Mouse (Mus musculus) limb, embryonic 10.5 days (tissue): ENCODE data around the gene Lmo7. TPM values are rescaled to one million over a fixed set of nuclear protein-coding genes. Genes with fewer than 3 reads are reported as not detected.

Experiments
- DNase-seq: peaks from one replicate; pipeline ENCODE4 v3.0.0-alpha.2; 2017; ENCODE audit warnings: low spot score
- H3K27ac ChIP-seq: fragments of 300-500 bp; sonication (generic); 2 replicates; pipeline ENCODE4 v1.5.1; 2016; ENCODE audit warnings: mild to moderate bottlenecking
- H3K27me3 ChIP-seq: fragments of 300-500 bp; sonication (generic); 2 replicates; pipeline ENCODE4 v1.6.1; 2016; ENCODE audit warnings: low read depth, mild to moderate bottlenecking; ENCODE audit not compliant: poor library complexity, severe bottlenecking
- H3K36me3 ChIP-seq: fragments of 300-500 bp; sonication (generic); 2 replicates; pipeline ENCODE4 v1.6.1; 2016; ENCODE audit warnings: mild to moderate bottlenecking, moderate library complexity
- H3K4me1 ChIP-seq: fragments of 300-500 bp; sonication (generic); 2 replicates; pipeline ENCODE4 v1.6.1; 2016
- H3K4me3 ChIP-seq: fragments of 300-500 bp; sonication (generic); 2 replicates; pipeline ENCODE4 v1.5.1; 2016; ENCODE audit warnings: mild to moderate bottlenecking, moderate library complexity
- H3K9me3 ChIP-seq: fragments of 300-500 bp; sonication (generic); replicated peaks from 2 replicates; pipeline ENCODE4 v1.6.1; 2016; ENCODE audit warnings: mild to moderate bottlenecking
- WGBS: fragments of 180-500 bp; shearing (Covaris S2); methylation state at CpG from one replicate; pipeline ENCODE4 v1.1.7; 2016; 5-methylcytosine and 5-hydroxymethylcytosine counted together
- polyA plus RNA-seq: library from polyadenylated mRNA; unstranded; fragments of >200 nt; fragmentation: Nextera tagmentation; extraction: Ambion mirVana; gene quantifications from 2 replicates; pipeline ENCODE4 v1.2.1, GENCODE M21; 2016

Gene Lmo7
- polyA plus RNA-seq, 1 experiment from 2014 or later: 4.8 TPM

DNA sequence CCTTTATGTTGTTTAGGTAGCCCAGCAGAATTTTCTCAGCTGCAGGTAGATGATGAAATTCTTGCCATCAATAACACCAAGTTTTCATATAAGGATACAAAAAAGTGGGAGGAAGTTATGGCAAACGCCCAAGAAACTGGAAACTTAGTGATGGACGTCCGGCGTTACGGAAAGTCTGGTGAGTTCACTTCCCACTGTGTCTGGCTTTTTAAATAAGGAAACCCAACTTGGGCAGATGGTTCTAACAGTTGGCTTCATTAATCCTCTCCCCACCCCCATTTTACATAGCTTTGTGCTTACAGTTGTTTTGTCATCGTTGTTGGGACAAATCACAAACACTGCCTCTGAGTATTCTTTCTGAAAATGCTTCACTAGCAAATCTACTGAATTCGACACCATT lies 182.2 kb downstream of the Lmo7 start:
- no peak for DNase-seq

DNA sequence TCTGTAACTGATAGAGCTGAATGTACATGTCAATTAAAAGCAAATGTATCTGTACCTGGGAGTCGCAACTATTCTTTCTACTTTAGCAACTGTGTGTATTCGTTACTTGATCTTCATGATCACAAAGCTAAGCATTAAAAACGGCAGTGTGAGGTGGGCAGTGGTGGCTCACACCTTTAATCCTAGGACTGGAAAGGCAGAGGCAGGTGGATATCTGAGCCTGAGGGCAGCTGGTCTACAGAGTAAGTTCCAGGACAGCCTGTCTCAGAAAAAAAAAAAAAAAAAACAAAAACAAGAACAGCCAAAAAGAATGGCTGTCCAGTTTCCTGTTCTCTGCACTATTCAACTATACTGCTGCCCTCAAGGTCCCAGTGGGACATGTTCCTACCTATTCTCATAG lies 182.6 kb downstream of the Lmo7 start:
- Histone ChIP-seq H3K36me3 (no peaks in the 10 kb centered on the region), H3K27ac (no peak overlapping the region), H3K9me3 (no peaks in the 10 kb centered on the region), H3K4me3 (no peak overlapping the region), H3K27me3 (no peaks in the 10 kb centered on the region), H3K4me1 (no peaks in the 10 kb centered on the region)
- WGBS: 88% methylated on average over 3 of the region's 3 CpGs
- no peak for DNase-seq

More for the DNA sequence above, 182.2 kb downstream of the Lmo7 start:
- Histone ChIP-seq H3K27me3 (no peaks in the 10 kb centered on the region), H3K4me1 (no peaks in the 10 kb centered on the region), H3K27ac (no peak overlapping the region), H3K36me3 (no peaks in the 10 kb centered on the region), H3K4me3 (no peak overlapping the region), H3K9me3 (no peaks in the 10 kb centered on the region)
- 90% methylated on average over 7 of the region's 7 CpGs for WGBS

DNA sequence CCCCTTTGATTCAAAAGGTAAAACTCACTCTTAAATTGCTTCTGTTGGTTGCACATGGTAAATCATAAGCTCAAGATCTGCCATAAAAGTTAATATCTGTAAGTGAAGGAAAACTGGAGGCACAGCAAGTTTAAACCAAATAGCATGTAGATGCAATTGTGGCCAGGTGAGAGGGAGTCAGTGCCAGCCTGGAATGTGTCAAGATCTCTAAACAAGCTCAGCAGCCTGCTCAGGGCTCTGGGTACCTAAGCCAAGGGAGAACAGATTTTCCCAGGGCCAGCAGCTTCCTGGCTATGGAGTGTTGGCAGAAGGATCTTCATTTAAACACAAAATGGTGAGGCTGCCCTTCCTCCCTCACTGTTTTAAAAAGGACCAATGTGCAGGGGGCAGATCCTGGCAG lies 184.6 kb downstream of the Lmo7 start:
- H3K27ac ChIP-seq: no peak overlapping the region
- no peak for DNase-seq
- no peaks in the 10 kb centered on the region for H3K27me3 ChIP-seq
- H3K9me3 ChIP-seq: no peaks in the 10 kb centered on the region
- no peak overlapping the region for H3K4me3 ChIP-seq
- H3K36me3 ChIP-seq: no peaks in the 10 kb centered on the region
- H3K4me1 ChIP-seq: no peaks in the 10 kb centered on the region

DNA sequence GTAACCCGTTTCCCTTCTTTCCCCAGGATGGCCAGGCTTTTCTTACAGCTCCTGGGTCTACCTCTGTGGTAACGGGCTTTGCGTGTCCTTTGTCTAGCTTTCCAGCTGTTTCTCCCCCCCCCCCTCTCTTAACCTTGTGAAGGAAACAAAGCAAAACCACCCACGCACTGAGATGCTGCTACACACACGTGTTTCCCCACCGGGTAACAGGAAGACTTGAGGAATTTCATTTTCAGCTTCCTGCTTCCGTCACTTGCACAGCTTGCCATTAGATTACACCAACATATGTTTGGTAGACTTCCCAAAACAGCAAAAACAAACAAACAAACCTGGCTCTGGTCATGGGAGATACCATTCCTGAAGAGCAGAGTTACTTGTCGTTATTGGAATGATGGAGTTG lies 186.1 kb downstream of the Lmo7 start:
- no peak overlapping the region for H3K4me3 ChIP-seq
- no peaks in the 10 kb centered on the region for H3K9me3 ChIP-seq
- WGBS: 89% methylated on average over 8 of the region's 8 CpGs
- no peak overlapping the region for H3K27ac ChIP-seq
- no peaks in the 10 kb centered on the region for H3K36me3 ChIP-seq
- no peaks in the 10 kb centered on the region for H3K27me3 ChIP-seq
- H3K4me1 ChIP-seq: no peaks in the 10 kb centered on the region
- DNase-seq: no peak

DNA sequence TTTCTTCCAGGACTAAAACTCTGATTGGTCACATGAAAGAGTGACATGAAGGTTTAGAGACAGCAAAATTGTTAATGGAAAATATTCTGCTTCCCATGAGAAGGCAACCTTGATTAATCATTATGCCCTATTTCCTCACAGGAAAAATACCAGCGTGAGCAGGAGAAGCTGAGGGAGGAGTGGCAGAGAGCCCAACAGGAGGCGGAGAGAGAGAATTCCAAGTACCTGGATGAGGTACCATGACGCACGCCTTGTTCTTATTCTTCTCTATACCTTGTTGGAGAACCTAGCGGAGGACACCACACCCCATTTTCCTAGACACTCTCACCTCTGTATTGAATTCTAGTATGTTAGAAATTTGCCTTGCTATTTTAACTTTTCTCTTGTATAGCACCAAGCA lies 188.7 kb downstream of the Lmo7 start:
- no peak for DNase-seq
- H3K4me3 ChIP-seq: no peak overlapping the region
- no peaks in the 10 kb centered on the region for H3K36me3 ChIP-seq
- no peaks in the 10 kb centered on the region for H3K9me3 ChIP-seq
- H3K4me1 ChIP-seq: no peaks in the 10 kb centered on the region
- WGBS: 95% methylated on average over 5 of the region's 5 CpGs
- no peaks in the 10 kb centered on the region for H3K27me3 ChIP-seq
- no peak overlapping the region for H3K27ac ChIP-seq

DNA sequence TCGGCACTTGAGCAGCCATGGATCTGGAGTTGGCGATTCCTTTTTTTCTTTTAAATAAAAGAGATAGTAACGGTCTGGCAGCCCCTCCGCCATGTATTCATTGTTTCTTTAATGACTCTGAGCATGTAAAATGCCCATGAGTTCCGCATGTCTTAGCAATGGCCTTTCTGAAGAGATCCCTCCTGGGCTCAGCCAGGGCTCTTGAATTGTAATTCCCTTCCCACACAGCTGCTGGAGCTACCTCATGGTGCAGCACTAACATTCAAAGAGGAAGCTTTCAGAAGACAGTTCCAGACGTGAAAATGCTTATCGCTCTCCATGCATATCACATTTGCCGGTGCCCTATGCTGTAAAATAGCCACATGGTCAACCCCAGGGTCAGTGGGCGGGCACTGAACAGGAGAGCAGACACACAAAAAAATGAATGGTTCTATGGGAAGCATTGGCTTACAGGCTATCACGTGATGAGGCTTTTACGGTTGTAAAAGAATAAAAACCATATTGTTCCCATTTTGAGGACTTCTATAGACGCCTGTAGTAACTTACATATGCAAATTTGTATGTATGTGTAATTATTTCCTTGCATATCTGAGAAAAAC lies 198.0 kb downstream of the Lmo7 start:
- Histone ChIP-seq H3K4me1 (peaks cover 3% of the 10 kb centered on the region; the same call in 1 of the 2 replicates), H3K36me3 (no peaks in the 10 kb centered on the region), H3K27me3 (no peaks in the 10 kb centered on the region), H3K9me3 (no peaks in the 10 kb centered on the region), H3K27ac (no peak overlapping the region), H3K4me3 (no peak overlapping the region)
- 88% methylated on average over 12 of the region's 12 CpGs for WGBS
- DNase-seq: no peak

DNA sequence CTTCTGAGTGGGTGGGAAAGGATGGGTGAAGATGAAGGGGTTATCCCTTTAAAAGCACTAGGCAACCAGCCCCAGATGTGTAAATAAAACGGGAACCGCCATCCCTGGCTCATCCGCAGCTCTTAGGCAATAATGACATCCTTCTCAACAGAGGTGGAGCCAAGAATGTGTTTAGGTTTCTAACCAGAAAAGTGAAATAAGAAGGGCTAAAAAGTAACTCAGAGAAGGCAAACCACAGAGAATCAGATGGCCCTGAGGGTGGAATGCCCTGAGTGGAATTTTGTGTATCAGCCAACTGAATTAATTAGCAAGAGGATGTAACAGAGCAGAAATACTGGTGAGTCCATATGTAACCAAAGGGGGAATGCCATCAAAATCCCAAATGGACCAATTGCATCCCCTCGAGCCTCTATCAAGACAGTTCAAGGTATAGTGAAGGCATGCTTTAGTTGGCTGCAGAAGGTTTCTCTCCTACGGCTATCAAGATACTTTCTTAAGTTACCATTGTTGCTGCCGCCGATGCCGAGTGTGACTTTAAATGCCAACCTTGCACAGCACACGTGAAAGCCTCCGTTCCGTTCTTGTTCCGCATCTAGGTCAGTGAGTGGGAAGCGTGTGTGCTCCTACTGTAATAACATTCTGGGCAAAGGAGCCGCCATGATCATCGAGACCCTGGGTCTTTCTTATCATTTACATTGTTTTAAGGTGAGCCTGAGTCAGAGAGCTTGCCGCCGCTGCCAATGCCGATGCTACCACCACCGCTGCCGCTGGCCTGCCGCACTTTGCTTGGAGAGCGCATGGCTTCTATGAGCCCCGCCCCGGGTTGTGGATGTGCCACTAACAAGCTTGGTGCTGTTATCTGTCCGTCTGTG lies 201.1 kb downstream of the Lmo7 start:
- no peak overlapping the region for H3K27ac ChIP-seq
- no peaks in the 10 kb centered on the region for H3K9me3 ChIP-seq
- no peak for DNase-seq
- H3K4me1 ChIP-seq: peaks cover 3% of the 10 kb centered on the region; the same call in 1 of the 2 replicates
- no peaks in the 10 kb centered on the region for H3K27me3 ChIP-seq
- no peaks in the 10 kb centered on the region for H3K36me3 ChIP-seq
- H3K4me3 ChIP-seq: no peak overlapping the region
- WGBS: 94% methylated on average over 25 of the region's 25 CpGs

DNA sequence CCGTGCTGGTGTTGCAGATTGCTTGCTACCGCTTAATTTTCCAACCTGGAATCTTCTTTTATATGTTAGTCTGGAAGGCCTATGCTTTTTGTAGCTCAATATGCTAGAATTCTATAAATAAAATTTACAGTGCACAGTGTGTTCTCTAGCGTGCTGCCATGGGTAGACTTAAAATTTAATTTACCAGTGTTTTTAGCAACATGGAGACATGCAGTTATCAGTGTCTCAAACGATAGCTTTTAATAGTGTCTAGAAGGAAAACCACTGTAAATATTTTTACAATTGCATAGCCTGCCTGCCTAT lies 201.6 kb downstream of the Lmo7 start:
- no peak for DNase-seq
- H3K27me3 ChIP-seq: no peaks in the 10 kb centered on the region
- H3K4me3 ChIP-seq: no peak overlapping the region
- H3K9me3 ChIP-seq: no peaks in the 10 kb centered on the region
- H3K36me3 ChIP-seq: no peaks in the 10 kb centered on the region
- no peak overlapping the region for H3K27ac ChIP-seq
- 92% methylated on average over 4 of the region's 4 CpGs for WGBS
- H3K4me1 ChIP-seq: peaks cover 3% of the 10 kb centered on the region; the same call in 1 of the 2 replicates

DNA sequence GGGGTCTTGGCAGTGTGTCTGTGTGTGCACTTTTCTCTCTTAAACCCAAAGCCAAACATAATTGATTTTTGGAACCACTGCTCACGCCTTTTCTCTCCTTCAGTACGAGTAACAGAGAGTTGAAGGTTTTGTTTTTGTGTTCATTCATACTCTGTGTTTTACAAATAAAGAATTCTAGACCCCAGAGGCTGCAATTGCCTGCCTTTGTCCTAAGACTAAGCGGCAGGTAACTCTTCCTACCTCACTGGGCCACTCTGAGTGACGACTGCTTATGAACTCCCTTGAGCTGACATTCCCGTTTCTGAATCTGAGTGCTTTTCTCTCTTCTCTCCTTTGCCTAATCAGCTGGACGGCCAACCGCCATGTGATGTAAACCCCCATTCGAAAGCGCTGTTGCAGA lies 203.8 kb downstream of the Lmo7 start:
- Histone ChIP-seq H3K4me3 (no peak overlapping the region), H3K36me3 (no peaks in the 10 kb centered on the region), H3K27me3 (no peaks in the 10 kb centered on the region), H3K9me3 (no peaks in the 10 kb centered on the region), H3K27ac (no peak overlapping the region), H3K4me1 (peaks cover 3% of the 10 kb centered on the region; the same call in 1 of the 2 replicates)
- WGBS: 88% methylated on average over 9 of the region's 9 CpGs
- DNase-seq: no peak

DNA sequence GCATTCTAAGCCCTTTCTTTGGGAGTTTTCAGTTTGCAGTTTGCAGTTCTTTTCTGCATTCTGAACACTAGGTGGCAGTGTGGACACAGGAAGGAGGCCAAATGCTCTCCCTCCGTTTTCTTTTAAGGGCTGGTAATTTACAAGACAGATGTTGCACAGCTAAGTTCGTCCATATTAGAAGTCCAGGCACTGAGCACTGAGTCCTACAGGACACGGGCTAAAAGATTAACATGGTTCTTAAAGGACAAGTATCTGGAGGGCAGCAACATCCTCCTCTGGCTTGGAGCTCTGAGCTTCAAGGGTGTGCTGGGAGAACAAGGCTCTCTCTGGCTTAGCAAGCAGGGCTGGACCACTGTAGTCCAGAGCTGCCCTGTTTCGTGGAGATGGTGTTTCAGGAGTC lies 213.2 kb downstream of the Lmo7 start:
- Histone ChIP-seq H3K36me3 (no peaks in the 10 kb centered on the region), H3K27me3 (no peaks in the 10 kb centered on the region), H3K27ac (peak overlapping the region; percentile 80), H3K9me3 (no peaks in the 10 kb centered on the region), H3K4me1 (peaks cover 3% of the 10 kb centered on the region), H3K4me3 (peak overlapping the region; percentile 24; the same call in 1 of the 2 replicates)
- 9% methylated on average over 4 of the region's 4 CpGs for WGBS
- peak; percentile 68 for DNase-seq

DNA sequence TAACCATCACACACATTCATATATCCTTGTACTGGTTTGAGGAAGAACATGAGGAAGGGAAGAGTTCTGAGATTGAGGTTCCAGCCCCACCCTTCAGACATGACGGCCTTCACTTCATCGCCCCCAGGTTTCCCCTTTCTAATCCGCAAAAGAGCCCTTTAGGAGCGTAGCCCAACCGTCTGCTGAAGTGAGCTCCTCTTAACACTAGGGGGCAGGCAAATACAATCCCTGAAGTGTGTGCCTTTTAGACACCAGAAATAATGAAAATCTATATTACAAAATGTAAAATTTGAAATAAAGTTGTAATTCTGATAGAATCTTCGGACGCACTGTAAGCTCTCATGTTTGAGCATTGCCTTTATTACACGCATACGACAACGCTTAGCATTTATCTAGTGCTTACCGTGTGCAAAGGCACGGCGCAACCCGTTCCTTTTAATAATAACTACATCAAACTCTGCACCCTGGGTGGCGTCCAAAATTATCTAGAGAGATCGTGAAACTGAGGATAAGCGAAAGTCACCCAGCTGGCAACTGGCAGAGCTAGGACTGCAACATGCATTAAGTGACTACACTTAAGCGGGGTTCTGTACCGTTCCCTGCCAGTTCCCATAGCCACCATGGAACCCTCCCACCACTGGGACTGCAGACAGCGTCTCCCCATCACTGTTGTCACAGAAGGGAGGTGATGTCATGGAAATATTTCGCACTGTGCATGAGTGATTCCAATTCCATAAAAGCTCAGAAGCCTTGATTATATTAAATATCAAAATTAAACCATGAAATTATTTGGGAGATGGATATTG lies 217.2 kb downstream of the Lmo7 start:
- Histone ChIP-seq H3K4me3 (no peak overlapping the region), H3K9me3 (no peaks in the 10 kb centered on the region), H3K36me3 (no peaks in the 10 kb centered on the region), H3K4me1 (peaks cover 3% of the 10 kb centered on the region), H3K27me3 (no peaks in the 10 kb centered on the region), H3K27ac (no peak overlapping the region)
- DNase-seq: no peak
- WGBS: 66% methylated on average over 21 of the region's 21 CpGs

DNA sequence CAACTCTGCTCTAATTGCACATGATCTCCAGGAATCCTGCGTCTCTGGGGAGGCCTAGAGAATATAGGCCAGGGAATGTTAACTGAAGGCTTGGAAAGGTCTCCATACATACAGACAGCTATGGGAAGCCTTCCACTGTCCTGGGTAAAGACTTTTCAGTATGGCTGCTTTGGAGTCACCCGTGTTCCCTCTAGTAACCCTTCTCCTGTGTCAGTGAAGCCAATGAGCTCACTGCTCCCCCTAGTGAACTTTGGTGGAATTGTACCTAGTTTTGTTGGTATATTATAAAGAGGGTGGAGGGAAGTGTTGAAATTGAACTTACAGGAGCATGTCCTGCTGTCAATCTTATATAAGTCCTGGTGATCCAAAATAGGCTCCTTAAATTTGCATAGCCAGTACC lies 219.4 kb downstream of the Lmo7 start:
- no peak overlapping the region for H3K27ac ChIP-seq
- H3K27me3 ChIP-seq: no peaks in the 10 kb centered on the region
- no peaks in the 10 kb centered on the region for H3K9me3 ChIP-seq
- no peak for DNase-seq
- 58% methylated on average over 2 of the region's 2 CpGs for WGBS
- no peak overlapping the region for H3K4me3 ChIP-seq
- no peaks in the 10 kb centered on the region for H3K36me3 ChIP-seq
- H3K4me1 ChIP-seq: no peaks in the 10 kb centered on the region

DNA sequence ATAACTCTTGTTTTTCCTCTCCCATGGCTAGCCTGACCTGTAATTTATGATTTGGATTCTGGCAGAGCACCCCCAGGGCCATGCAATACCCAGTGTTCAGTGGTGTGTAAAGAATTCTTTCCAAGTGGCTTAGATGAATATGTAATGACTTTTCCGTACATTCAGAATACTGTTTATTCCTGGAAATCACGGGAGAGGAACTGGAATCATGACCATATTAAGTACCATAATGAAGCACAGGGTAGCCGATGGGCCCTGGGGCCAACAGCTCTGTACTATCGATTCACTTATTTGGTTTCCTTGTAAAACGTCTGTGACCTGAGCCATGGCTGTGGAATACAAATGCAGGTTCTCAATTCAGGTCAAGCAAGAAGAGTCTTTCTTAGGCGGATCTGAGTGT lies 221.3 kb downstream of the Lmo7 start:
- Histone ChIP-seq H3K36me3 (no peaks in the 10 kb centered on the region), H3K27me3 (no peaks in the 10 kb centered on the region), H3K4me3 (no peak overlapping the region), H3K9me3 (no peaks in the 10 kb centered on the region), H3K27ac (no peak overlapping the region), H3K4me1 (no peaks in the 10 kb centered on the region)
- no peak for DNase-seq
- WGBS: 92% methylated on average over 6 of the region's 6 CpGs
